Mouse (Mus musculus) myocyte (in vitro differentiated cells): Measurements from ENCODE around the gene Pde4d. TPM values are rescaled to one million over a fixed set of nuclear protein-coding genes. Genes with fewer than 3 reads are reported as not detected.
A peak's percentile ranks its signal among the peaks of the same experiment; 100 is the strongest.

ENCODE experiments used
- H3K27me3 ChIP-seq: one replicate; pipeline ENCODE4 v1.6.1; 2011; ENCODE audit not compliant: control insufficient read depth, insufficient read depth, insufficient read length
- H3K36me3 ChIP-seq: one replicate; pipeline ENCODE4 v1.6.1; 2011; ENCODE audit not compliant: control insufficient read depth, insufficient read depth
- H3K4me2 ChIP-seq: one replicate; pipeline ENCODE4 v1.6.1; 2011; ENCODE audit warnings: low read depth, control low read depth
- H3K4me3 ChIP-seq: one replicate; pipeline ENCODE4 v1.5.1; 2011; ENCODE audit warnings: mild to moderate bottlenecking, control low read depth, moderate library complexity
- H3K79me2 ChIP-seq: one replicate; pipeline ENCODE4 v1.6.1; 2011; ENCODE audit not compliant: control insufficient read depth, insufficient read depth
- H3ac ChIP-seq: one replicate; pipeline ENCODE4 v1.6.1; 2011; ENCODE audit not compliant: control insufficient read depth, insufficient read length
- CEBPB ChIP-seq: IDR thresholded peaks from 2 replicates; pipeline ENCODE4 v1.6.1; 2011; ENCODE audit warnings: mild to moderate bottlenecking, moderate library complexity; ENCODE audit not compliant: poor library complexity, insufficient read depth, severe bottlenecking
- E2F4 ChIP-seq: IDR thresholded peaks from one replicate; pipeline ENCODE4 v1.6.1; 2011; ENCODE audit warnings: mild to moderate bottlenecking, control low read depth, moderate library complexity; ENCODE audit not compliant: insufficient read depth
- MAX ChIP-seq: IDR thresholded peaks from one replicate; pipeline ENCODE4 v1.6.1; 2011; ENCODE audit warnings: low read depth, mild to moderate bottlenecking, control low read depth
- MYOD1 ChIP-seq, 3 experiments: IDR thresholded peaks; one replicate each; pipeline ENCODE4 v1.6.1; 2011; ENCODE audit warnings: control low read depth in 2 of 3, low read depth in 2 of 3, mild to moderate bottlenecking in 2 of 3, moderate library complexity in 1 of 3; ENCODE audit not compliant: insufficient read length in 2 of 3, control insufficient read depth in 1 of 3
- MYOG ChIP-seq, 3 experiments: IDR thresholded peaks; one replicate each; pipeline ENCODE4 v1.6.1; 2011; ENCODE audit warnings: control low read depth in 2 of 3, low read depth in 2 of 3, mild to moderate bottlenecking in 2 of 3; ENCODE audit not compliant: insufficient read length in 2 of 3, control insufficient read depth in 1 of 3, insufficient read depth in 1 of 3
- POLR2A ChIP-seq: IDR thresholded peaks from one replicate; pipeline ENCODE4 v1.6.1; 2011; ENCODE audit warnings: low read depth, mild to moderate bottlenecking, control low read depth, moderate library complexity; ENCODE audit not compliant: insufficient read length
- POLR2AphosphoS2 ChIP-seq: IDR thresholded peaks from one replicate; pipeline ENCODE4 v1.6.1; 2011; ENCODE audit warnings: low read depth, control low read depth; ENCODE audit not compliant: insufficient read length
- REST ChIP-seq: IDR thresholded peaks from one replicate; pipeline ENCODE4 v1.6.1; 2011; ENCODE audit warnings: mild to moderate bottlenecking, control low read depth, moderate library complexity; ENCODE audit not compliant: insufficient read depth, insufficient read length
- SRF ChIP-seq: IDR thresholded peaks from one replicate; pipeline ENCODE4 v1.6.1; 2011; ENCODE audit warnings: low read depth; ENCODE audit not compliant: control insufficient read depth, insufficient read length
- TCF12 ChIP-seq: IDR thresholded peaks from one replicate; pipeline ENCODE4 v1.6.1; 2011; ENCODE audit warnings: mild to moderate bottlenecking, control low read depth; ENCODE audit not compliant: poor library complexity, insufficient read depth, severe bottlenecking
- TCF3 ChIP-seq: IDR thresholded peaks from one replicate; pipeline ENCODE4 v1.6.1; 2011; ENCODE audit warnings: low read depth, control low read depth; ENCODE audit not compliant: insufficient read length
- USF1 ChIP-seq: IDR thresholded peaks from one replicate; pipeline ENCODE4 v1.6.1; 2011; ENCODE audit warnings: low read depth, mild to moderate bottlenecking, control low read depth, moderate library complexity
- polyA plus RNA-seq: library from polyadenylated mRNA; unstranded; fragments of >200 nt; fragmentation: generic; extraction: Trizol; gene quantifications from one replicate; pipeline ENCODE4 v1.2.1, GENCODE M21; 2012; ENCODE audit warnings: missing spikeins

The Pde4d gene
- polyA plus RNA-seq, 1 experiment, result 8.2 TPM

DNA sequence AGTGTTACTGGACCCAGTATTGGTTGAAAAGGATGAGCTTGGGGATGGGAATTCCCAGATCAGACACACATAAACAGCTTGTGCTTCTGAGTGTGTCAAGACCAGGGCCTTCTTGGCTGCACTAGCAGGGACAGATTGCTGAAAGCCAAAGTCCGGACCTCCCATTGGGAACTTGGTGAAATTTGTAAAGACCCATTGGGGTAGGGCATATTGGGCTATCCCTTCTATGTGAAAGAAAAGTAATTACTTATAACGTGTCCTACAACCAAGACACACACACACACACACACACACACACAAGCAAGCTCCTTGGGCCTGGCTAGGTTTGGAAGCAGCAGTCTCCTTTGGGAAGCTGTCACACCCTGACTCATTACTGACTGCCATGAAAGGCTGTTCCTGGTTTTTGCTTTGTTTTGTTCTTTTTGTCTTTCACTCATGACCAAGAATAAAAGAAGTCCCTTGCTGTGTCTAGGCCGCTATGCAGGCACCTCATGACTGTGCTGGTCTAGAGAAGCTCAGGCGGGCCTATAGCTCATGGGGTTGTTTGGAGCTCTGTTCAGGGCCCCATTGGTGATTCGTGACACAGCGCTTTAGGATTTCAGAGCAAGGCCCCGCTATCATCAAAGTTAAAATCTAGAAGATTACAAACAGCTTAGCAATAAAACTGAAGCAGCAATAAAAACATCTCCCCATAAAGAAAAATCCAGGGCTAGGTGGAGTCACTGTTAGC is 1495.2 kb downstream of the Pde4d start:
- H3K36me3 ChIP-seq, result peaks cover 13% of the 10 kb centered on the region
- H3ac ChIP-seq, result no peak overlapping the region
- no peaks in the 10 kb centered on the region for H3K27me3 ChIP-seq
- no peak overlapping the region for H3K4me3 ChIP-seq
- no peaks in the 10 kb centered on the region for H3K79me2 ChIP-seq
- no peak for TF ChIP-seq TCF3
- no peak for TF ChIP-seq SRF
- no peak for TF ChIP-seq POLR2AphosphoS2
- TF ChIP-seq E2F4, result no peak
- no peak for TF ChIP-seq POLR2A
- no peak for TF ChIP-seq MAX
- no peak for TF ChIP-seq USF1
- TF ChIP-seq TCF12, result no peak
- no peak overlapping the region for H3K4me2 ChIP-seq

DNA sequence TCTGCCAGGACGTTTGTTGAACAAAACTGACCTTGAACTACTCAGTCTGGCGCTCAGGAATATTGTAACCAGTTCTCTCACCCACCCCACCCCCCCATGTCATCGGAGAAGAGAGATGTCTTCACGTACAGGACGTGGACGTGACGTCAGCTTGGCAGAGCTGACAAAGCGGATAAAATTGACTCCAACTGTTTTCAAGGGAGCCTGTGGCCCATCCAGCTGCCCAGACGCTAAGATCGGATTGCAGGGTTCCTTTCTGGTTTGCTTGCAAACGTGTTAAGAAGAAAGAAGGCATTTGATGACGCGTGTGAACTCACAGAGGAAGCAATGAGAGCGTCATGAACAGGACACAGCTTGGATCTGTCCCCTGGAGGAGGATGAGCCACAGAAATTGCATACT is 1501.7 kb downstream of the Pde4d start:
- Histone ChIP-seq H3K4me2 (no peak overlapping the region), H3K27me3 (no peaks in the 10 kb centered on the region), H3ac (no peak overlapping the region), H3K36me3 (peaks cover 20% of the 10 kb centered on the region), H3K79me2 (no peaks in the 10 kb centered on the region), H3K4me3 (no peak overlapping the region)
- TF ChIP-seq POLR2AphosphoS2 (no peak), MYOD1 (IDR thresholded peaks at IDR 0.05; ENCODE audit: control insufficient read depth in 1 of 3, insufficient read length in 2 of 3, low read depth in 2 of 3) (no peak), TCF3 (no peak), MAX (no peak), CEBPB (no peak), MYOG (IDR thresholded peaks at IDR 0.05; ENCODE audit: control insufficient read depth in 1 of 3, insufficient read depth in 1 of 3, insufficient read length in 2 of 3, low read depth in 2 of 3) (peak in 1 of 3 experiments; percentile 14), E2F4 (no peak), REST (no peak)

DNA sequence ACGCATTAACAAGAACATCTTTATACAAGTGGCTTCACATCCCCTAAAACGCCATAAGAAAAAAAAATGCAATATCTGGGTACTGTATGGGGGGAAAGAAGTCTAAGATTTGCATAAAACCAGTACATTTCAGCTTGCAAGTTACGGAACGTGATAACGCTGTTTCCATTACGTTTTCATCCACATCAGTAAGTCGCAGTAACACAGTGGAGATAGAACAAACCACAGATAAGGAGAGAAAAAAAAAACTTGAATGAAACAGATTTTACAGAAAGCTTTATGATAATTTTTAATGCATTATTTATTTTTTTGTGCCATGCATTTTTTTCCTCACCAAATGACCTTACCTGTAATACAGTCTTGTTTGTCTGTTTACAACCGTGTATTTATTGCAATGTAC is 1504.4 kb downstream of the Pde4d start:
- Histone ChIP-seq H3K4me3 (no peak overlapping the region), H3K79me2 (no peaks in the 10 kb centered on the region), H3K36me3 (peaks cover 13% of the 10 kb centered on the region), H3ac (no peak overlapping the region), H3K27me3 (no peaks in the 10 kb centered on the region), H3K4me2 (no peak overlapping the region)
- TF ChIP-seq TCF3 (no peak), MYOD1 (IDR thresholded peaks at IDR 0.05; ENCODE audit: control insufficient read depth in 1 of 3, insufficient read length in 2 of 3, low read depth in 2 of 3) (no peak), SRF (no peak), MAX (no peak), POLR2A (no peak), MYOG (IDR thresholded peaks at IDR 0.05; ENCODE audit: control insufficient read depth in 1 of 3, insufficient read depth in 1 of 3, insufficient read length in 2 of 3, low read depth in 2 of 3) (no peak), TCF12 (no peak), E2F4 (no peak), POLR2AphosphoS2 (no peak)

DNA sequence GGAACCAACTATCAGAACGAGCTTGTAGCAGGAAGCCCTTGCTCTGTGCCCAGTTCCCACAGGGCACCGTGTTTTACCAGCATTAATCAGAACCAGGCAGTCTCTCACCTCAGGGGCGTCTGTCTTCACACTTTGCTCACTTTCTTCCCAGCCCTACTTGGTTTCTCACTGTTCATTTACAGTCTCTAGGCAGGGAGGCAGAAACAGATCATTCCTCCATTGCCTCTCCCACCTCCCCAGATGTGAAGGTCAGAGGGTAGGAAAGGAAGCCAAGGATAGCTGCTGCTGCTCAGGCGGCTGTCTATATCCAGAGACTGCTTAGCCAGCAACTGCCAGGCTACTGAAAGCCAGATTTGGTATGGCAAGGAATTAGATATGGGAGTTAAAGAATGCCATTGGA is 1508.2 kb downstream of the Pde4d start:
- no peaks in the 10 kb centered on the region for H3K36me3 ChIP-seq
- H3K4me2 ChIP-seq, result no peak overlapping the region
- no peaks in the 10 kb centered on the region for H3K79me2 ChIP-seq
- TF ChIP-seq POLR2A (no peak), REST (no peak), TCF12 (no peak), TCF3 (no peak), MAX (no peak), MYOG (IDR thresholded peaks at IDR 0.05; ENCODE audit: control insufficient read depth in 1 of 3, insufficient read depth in 1 of 3, insufficient read length in 2 of 3, low read depth in 2 of 3) (no peak), CEBPB (no peak), POLR2AphosphoS2 (no peak)
- no peak overlapping the region for H3ac ChIP-seq
- H3K27me3 ChIP-seq, result no peaks in the 10 kb centered on the region
- no peak overlapping the region for H3K4me3 ChIP-seq

DNA sequence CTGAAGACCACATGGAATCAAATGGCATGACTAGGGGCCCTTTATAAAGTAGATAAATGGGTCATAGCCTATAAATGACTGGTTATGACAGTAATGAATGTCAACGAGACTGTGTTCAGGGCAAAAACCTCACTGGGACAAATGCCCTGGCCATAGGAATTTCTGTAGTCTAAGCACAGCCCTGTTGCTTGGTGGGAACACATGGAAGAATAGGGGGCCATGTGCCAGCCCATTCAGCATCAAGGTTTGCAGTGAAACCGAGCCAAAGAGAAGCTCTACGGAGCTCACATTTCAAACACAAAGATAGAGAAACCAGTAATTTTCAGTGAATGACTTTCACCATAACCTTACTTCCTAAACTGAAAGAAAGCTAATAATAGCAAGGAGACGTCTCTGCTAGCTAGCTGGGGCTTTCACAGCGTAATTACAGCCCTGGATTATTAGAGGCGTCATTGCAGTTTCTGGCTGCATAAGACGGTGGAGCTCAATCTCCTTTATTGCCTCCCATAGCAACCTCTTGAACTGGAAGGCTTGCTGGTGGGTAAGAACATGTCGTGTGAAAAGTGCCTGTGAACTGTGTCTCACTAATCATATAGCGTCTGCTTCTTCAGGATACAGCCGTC is 1533.2 kb downstream of the Pde4d start:
- Histone ChIP-seq H3K79me2 (no peaks in the 10 kb centered on the region), H3K36me3 (no peaks in the 10 kb centered on the region), H3K27me3 (no peaks in the 10 kb centered on the region), H3K4me3 (no peak overlapping the region), H3ac (no peak overlapping the region), H3K4me2 (peak overlapping the region; percentile 21)
- TF ChIP-seq E2F4 (no peak), USF1 (no peak), TCF12 (no peak), TCF3 (no peak), POLR2A (no peak), MYOG (IDR thresholded peaks at IDR 0.05; ENCODE audit: control insufficient read depth in 1 of 3, insufficient read depth in 1 of 3, insufficient read length in 2 of 3, low read depth in 2 of 3) (no peak), MYOD1 (IDR thresholded peaks at IDR 0.05; ENCODE audit: control insufficient read depth in 1 of 3, insufficient read length in 2 of 3, low read depth in 2 of 3) (no peak), CEBPB (no peak), POLR2AphosphoS2 (no peak), SRF (no peak), MAX (no peak)
